Mouse (Mus musculus) bone marrow, adult 2 months (tissue): ENCODE results near the gene Slc25a10.

Source experiments
- CTCF ChIP-seq: fragments of 200-500 bp; IDR thresholded peaks from 2 replicates; pipeline ENCODE4 v1.5.1; 2011; ENCODE audit warnings: low read length, control low read depth; ENCODE audit not compliant: control insufficient read depth, insufficient read depth
- POLR2A ChIP-seq: fragments of 200-500 bp; IDR thresholded peaks from 2 replicates; pipeline ENCODE4 v1.6.1; 2011; ENCODE audit warnings: low read depth, mild to moderate bottlenecking, control low read depth, low read length, borderline replicate concordance; ENCODE audit not compliant: control insufficient read depth

GRCm38 (mm10) chr11:120505661-120506060 lies 14.0 kb downstream of the Slc25a10 start:
- TF ChIP-seq POLR2A: no peak
- no peak for TF ChIP-seq CTCF
